Mouse (Mus musculus): Measurements from ENCODE around the gene Map1s.

Map1s gene

DNA sequence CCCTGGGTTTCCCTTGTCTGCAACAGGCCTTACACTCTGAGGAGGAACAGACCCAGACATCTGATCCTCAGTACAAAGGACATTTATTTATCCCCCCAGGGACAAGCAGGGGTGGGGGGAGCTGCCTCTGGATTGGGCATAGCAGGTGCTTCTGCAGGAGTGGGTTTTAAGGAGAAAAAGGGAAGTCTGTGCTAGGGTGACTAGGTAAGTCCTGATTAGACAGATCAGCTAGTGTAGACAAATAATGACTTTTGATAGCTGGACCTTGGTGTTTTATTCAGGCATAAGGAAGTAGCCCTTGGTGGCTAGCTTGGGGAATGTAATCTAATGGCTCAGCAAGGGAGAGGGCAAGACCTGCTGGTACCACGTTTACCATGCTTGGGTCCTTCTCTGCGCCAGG, 6.5 kb upstream of the Map1s start:
- no peak for DNase-seq (ENCODE audit: low spot score)

GRCm38 (mm10) chr8:70900872-70901387, 4.8 kb upstream of the Map1s start:
- no peak for DNase-seq (ENCODE audit: low spot score)

DNA sequence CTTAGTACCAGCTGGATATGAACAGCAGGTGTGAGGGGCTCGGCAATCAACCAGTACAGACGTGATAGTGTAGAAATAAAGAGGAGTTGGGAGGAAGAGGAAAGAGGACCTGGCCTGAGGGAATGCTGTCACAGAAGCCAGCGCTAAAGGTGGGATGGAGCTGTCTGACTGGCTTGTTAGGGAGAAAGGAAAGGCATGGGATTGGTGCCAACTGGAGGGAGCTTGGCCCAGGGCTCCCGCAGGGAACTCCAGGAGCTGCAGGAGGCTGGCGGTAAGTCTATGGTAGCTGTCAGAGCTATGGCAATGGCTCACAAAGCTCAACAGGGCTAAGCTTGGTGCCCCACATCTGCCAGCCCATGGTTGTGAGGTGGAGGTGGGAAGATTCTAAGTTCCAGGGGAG, 3.5 kb upstream of the Map1s start:
- no peak for DNase-seq (ENCODE audit: low spot score)

GRCm38 (mm10) chr8:70903112-70903511, 2.6 kb upstream of the Map1s start:
- no peak for DNase-seq (ENCODE audit: low spot score)

DNA sequence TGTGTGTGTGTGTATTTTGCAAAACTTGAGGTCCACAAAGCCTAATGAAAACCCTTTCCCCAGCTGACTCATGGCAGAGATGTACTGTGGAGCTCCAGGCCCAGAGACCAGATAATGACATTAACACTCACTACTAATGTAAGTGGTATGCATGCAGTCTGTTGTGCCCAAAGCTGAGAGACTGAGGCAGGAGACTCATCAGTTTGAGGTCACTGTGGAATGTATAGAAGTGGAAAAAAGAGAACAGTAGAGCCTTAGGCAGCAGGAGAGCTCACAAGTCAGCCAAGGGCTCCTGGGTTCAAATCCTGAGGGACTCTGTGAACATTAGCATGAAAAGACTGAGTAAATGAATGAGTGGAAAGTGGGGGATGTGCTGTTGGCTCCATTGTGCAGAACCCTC, 2.1 kb upstream of the Map1s start:
- DNase-seq (ENCODE audit: low spot score), result no peak

GRCm38 (mm10) chr8:70904532-70904931, 1.2 kb upstream of the Map1s start:
- no peak for DNase-seq (ENCODE audit: low spot score)

DNA sequence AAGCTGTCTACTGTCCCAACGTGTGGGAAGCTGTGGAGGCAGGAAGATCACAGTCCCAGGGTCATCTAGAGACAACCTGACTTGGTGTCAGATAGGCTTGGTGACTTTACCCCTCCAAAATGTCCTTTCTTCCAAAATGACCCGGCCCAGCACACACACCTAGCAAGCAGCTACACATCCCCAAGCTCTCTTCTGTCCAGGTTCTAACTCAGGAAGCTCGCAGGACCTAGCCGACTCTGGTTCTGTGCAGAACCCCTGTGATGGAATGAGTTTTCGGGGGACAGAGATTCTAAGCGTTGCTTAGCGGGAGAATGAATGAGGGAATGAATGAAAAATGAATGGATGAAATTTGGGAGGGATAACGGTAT, 285 bp upstream of the Map1s start:
- DNase-seq (ENCODE audit: low spot score), result no peak

DNA sequence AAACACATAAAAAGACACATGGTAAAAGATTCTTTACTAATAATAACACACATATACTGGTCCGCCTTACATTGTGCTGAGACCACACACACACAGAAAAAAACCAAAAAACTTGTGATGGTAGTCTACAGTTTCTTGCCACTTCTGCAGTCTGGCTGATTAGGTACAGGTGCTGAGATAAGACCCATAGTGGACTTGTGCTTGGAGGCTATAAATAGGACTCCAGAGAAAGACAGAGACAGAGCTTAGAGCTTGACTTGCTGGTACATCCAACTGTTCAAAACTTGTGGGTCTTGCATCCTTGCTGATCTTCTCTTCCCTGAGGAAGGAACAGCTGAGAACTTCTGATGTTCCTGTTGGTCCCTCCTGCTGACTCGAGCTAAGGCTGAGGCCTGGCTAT, 1.8 kb downstream of the Map1s start:
- no peak for DNase-seq (ENCODE audit: low spot score)

DNA sequence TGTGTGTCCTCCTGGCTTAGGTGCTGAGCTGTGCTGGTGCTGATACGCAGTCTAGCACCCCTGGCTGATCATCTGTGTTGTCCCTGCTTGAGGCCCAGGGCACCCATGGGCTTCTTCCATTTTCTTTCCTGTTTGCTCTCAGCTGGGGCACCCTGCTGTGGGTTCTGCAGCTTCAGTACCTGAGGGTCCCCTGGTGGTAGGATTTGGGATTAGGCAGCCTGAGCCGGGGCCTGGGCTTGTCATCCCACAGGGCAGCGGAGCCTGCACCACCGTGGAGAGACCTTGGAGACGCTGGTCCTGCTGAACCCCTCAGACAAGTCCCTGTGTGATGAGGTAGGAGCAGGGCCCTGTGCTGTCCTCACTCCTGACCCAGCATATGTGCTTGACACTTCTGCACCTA, 5.9 kb downstream of the Map1s start:
- no peak for DNase-seq (ENCODE audit: low spot score)

DNA sequence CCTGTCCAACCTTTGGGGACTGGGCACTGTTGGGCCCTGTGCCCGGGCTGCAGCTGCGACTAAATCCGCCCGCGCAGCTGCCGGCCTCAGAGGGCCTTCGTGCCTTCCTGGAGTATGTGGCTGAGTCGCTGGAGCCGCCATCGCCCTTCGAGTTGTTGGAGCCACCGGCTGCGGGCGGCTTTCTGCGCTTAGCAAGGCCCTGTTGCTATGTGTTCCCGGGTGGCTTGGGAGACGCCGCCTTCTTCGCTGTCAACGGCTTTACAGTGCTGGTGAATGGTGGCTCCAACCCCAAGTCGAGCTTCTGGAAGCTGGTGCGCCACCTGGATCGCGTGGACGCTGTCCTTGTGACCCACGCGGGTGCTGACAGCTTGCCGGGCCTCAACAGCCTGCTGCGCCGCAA, 7.2 kb downstream of the Map1s start:
- DNase-seq (ENCODE audit: low spot score), result no peak

DNA sequence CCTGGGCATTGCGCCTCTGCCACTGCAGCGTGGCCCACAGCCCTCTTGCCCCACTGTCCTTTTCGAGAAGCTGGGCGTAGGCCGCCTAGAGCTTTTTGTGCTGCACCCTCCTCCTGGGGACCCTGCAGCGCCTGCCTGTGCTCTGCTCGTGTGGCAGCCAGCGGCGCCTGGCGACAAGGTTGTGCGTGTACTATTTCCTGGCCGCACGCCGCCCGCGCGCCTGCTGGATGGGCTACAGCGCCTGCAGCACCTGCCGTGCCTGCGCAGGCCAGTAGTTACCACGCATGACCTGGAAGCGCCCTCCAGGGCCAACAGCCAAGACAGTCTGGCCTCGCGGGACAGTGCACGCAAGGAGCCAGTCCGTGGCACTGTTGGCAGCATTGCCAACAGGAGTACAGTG, 7.8 kb downstream of the Map1s start:
- no peak for DNase-seq (ENCODE audit: low spot score)

DNA sequence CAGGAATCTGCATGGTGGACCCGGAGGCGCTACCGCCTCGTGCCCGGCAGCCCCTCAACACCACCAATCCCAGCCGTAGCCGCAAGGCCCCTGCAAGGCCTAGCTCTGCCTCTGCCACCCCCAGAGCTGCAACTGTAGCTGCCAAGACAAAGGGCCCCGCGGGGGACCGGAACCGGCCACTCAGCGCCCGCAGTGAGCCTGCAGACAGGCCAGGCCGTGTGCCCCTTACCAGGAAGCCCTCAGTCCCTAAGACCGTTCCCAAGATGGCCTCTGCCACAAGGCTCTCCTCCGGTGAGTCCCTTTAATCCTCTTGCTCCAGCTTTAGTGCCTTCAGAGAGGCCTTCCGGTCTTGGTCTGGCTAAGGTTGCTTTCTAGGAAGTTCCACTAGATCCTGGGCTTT, 9.0 kb downstream of the Map1s start:
- DNase-seq (ENCODE audit: low spot score), result no peak

GRCm38 (mm10) chr8:70920049-70920922, 14.6 kb downstream of the Map1s start:
- no peak for DNase-seq (ENCODE audit: low spot score)

GRCm38 (mm10) chr8:70924151-70924550, 18.4 kb downstream of the Map1s start:
- DNase-seq (ENCODE audit: low spot score), result no peak

DNA sequence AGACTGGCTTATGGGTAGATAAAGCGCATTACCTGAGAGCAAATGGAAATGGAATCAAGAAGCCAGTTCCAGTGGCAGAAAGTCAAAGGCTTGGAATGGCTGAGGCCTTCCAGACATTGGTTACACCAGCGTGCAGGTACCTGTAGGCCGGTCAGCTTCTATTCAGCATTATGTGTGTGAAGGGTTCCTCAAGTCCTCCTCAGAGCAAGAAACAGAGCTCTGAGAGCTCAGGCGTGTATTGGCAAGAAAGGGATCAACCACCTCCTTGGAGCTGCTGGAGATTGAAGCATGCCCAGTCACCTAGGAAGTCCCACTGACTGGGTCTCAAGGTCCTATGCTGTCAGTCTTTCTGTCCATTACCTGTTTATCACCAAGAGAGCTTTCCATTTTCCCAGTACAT, 20.0 kb downstream of the Map1s start:
- no peak for DNase-seq (ENCODE audit: low spot score)

DNA sequence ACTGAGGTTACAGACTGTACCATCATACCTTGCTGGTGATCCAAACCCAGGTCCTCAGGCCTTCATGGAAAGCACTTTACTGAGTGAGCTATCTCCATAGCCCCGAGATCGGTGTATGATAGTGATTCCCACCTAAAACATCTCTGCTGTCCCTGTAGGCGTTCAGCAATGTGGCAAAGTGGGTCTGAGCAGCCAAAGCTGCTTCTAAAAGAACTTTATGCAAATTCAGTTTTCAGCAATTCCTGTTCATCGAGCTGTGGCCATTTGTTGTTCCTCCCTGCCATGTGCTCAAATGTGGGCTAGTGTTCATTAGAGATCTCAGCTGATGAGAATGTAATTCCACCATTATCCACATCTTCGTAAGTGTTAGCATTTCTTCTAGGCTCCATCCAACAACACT, 20.7 kb downstream of the Map1s start:
- DNase-seq (ENCODE audit: low spot score), result no peak

- DNase-seq (ENCODE audit: low spot score), result no peak
These were observed 22.4 kb downstream of the Map1s start for GRCm38 (mm10) chr8:70928096-70928495.

GRCm38 (mm10) chr8:70928778-70929322, 23.1 kb downstream of the Map1s start:
- DNase-seq (ENCODE audit: low spot score), result no peak

DNA sequence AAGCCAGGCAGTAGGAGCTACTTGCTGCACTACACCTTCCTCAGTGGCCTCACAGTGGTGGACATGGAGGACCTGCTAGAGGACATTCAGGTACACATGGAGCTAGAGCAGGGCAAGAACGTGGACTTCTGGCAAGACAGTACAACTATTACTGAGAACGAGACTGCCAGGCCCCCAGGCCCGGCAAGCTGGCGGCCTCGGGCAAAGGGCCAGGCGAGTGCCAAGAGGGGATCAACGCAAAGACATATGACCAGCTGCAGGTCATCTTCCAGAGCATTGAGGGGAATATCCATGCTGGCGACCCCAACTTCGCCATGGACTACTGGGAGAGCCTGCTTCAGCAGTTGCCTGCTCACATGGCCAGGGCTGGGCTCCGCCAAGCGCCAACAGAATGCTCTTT, 26.0 kb downstream of the Map1s start:
- no peak for DNase-seq (ENCODE audit: low spot score)

DNA sequence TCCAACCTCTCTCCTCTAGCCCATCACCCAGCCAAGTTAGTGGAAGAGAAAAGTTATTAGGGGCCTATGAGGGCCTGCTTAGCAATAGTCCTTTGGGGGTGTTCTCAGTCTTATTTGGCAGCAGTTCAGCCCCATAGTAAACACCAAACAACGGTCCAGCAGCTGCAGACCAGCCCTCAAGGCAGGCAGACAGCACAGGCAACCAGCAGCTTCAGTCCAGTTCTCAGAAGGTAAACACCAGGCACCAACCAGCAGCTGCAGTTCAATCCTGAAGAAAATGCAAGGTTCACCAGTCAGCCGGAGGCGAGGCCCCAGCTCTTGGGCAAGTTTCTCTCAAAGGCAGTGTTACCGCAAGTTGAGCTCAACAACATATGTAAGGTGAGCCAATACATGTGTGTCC, 27.3 kb downstream of the Map1s start:
- DNase-seq (ENCODE audit: low spot score), result no peak

DNA sequence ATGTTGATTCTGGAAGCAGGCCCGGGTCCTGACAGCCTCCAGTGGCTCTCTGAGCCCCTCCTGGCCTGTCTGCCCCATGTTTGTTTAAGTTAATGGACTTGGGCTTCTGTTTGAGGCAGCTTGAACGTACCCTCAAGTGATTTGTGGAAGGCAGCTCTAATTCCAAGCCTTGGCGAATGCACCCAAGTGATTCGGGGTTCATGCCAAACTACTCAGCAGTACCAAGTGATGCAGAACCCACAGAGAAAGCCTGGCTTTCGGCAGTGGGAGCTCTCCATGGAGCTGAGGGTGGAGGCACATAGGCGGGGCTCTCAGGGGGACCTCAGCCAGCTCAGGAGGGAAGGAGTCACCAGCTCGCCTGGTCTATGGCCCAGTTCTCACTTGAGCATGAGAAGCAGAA, 29.1 kb downstream of the Map1s start:
- no peak for DNase-seq (ENCODE audit: low spot score)

DNA sequence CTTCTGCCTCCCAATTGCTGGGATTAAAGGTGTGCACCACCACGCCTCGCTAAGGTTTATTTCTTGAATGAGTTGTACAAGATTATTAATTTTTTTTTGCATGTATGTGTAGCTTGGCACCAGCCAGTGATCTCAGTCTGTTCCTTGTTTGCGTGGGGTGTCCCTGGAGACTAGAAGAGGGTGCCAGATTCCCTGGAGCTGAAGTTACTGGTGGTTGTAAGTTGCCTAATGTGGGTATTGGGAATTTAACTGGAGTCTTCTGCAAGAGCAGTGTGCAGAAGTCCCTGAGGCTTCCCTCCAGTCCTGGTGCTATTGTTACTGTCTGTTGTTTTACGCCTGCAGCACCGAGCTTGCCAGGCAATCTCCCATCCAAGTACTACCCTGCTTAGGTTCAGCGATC, 31.5 kb downstream of the Map1s start:
- DNase-seq (ENCODE audit: low spot score), result no peak

- no peak for DNase-seq (ENCODE audit: low spot score)
These were observed 35.7 kb downstream of the Map1s start for GRCm38 (mm10) chr8:70941478-70941877.

DNA sequence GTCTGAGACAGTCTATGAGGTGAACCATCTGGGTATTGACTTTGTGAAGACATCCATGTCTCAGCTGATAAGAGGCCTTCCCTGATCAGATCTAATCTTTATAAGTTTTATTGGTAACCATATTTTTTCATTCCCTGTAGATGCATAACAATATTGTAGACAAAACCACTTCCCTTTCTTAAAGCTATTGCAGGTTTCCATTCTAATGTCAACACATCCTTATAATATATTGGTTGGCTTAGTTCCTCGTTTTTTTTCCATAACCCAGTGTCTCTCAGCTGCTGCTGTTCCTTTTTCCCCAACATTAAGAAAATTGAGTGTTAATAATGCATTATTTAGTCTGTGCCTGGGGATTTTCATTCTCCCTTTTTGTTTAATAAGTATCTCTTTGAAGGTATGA, 37.5 kb downstream of the Map1s start:
- DNase-seq (ENCODE audit: low spot score), result no peak
